Mouse (Mus musculus): Measurements from ENCODE around the gene Angptl2.

Gene Angptl2

DNA sequence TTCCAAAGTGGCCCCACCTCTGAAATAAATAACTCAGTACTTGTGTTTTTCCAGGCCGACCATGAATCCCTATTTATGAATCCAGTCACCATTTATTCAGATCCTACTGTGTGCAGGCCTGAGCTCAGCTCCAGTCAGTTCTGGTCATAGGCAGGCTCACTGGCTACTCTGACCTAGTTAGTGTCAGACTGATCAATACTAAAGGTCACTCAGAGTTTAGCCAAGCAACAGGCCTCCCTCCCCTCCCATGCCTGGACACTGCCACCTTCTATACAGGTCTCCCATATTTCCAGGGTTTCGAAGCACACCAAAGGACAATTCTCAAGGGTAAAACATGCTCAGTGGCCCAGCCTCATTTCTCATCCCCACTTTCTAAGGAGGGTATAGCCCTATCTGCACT lies 54.7 kb downstream of the Angptl2 start:
- no peak for DNase-seq (ENCODE audit: low read depth, low spot score)

DNA sequence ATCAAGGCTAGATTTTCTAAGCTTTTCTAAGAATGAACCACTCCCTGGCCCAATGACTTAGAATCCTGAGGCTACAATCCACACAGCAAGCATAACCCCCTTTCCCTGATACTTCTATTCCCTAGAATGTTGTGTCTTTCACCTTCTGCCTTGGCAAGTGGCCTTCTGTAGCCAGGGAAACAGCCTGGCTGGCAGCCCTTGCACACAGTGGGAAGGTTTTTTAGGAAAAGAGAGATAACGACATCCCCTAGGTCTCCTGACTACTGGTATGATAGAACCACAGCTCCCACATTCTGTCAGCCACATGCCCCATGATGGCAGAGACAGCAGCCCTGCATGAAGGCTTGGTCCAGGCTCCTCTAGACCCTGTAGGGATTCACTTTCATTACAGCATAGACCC lies 55.6 kb downstream of the Angptl2 start:
- no peak for DNase-seq (ENCODE audit: low read depth, low spot score)

DNA sequence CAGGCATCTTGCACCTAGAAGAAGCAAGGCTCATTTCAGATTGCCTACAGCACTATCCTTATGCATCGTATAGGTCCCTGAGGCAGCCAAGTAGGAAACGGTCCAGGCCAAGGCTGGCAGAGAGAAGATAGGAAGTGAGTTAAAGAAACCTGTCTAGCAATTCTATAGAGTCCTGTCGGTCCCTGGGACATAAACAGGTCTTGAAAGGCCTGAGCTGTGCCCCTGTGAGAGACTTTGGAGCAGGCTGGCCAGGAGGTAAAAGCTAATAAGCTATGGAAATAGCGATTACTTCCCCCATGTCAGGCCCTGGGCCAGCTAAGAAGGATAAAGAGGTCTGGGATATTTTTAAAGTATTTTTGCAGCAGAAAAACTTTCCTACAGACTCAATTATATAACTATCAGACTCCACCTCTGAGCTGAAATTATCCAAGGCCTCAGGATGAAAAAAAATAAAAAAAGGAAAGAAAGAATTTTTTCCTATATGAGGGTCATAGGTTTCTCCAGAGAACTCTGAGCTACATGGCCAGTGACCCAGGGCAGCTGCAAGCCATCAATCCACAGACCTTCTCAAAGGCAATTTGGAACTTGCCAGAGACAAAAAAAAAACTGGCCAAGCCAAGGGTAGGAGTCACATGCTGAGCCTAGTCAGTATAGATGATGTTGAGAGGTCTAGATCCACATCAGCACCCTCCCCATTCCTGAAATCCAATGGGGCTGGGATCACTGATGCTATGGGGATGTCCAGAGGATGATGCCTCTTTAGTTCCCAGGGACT lies 57.0 kb downstream of the Angptl2 start:
- DNase-seq (ENCODE audit: low read depth, low spot score), result no peak

DNA sequence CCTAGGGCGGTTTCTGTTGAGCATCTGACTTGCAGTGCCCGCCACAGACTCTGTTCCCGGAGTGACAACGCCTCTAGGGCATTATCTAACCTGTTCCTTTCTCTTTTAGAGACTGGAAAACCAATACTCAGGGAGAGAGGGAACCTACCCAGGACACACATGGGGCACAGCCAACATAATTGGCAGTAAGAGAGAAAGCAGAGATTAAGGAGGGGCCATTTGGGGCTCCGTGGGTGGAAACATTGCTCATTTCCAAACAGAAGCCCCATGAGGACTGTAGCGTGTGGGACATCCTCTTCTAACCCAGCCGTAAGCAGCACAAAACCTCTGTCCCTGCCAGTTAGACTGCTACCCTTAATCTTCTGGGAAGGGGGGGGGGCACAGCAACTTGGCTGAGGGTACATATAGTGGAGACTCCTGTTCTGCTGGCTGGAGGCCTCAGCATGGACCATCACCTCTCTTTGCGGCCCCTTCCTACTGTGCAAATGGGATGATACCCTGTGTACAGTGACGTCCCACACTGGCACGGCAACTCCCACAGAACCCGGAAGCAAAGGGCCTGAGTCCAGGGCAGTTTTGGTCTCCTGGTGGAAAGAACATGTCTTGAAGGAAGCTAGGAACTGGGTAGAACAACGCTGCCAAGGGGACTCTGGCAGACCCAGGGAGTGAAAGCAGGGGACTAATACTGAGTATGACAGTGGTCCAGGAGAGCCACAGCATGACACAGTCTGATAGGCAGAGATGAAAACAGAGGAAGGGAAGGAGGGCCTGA lies 59.0 kb downstream of the Angptl2 start:
- DNase-seq (ENCODE audit: low read depth, low spot score), result no peak

DNA sequence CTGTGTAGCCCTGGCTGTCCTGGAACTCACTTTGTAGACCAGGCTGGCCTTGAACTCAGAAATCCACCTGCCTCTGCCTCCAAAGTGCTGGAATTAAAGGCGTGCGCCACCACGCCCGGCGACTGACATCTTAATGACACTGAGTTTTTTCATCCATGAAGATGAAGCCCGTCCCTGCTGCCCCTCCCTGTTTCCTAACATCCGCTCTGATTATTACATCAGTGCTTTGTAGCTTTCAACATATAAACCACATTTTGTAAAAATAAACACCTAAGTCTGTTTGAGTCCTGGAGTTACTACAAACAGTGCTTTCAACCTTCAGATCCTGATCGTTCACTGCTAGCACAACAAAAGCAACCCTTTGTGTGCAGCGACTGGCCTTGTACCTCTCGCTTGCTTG lies 63.9 kb downstream of the Angptl2 start:
- DNase-seq (ENCODE audit: low read depth, low spot score), result no peak

DNA sequence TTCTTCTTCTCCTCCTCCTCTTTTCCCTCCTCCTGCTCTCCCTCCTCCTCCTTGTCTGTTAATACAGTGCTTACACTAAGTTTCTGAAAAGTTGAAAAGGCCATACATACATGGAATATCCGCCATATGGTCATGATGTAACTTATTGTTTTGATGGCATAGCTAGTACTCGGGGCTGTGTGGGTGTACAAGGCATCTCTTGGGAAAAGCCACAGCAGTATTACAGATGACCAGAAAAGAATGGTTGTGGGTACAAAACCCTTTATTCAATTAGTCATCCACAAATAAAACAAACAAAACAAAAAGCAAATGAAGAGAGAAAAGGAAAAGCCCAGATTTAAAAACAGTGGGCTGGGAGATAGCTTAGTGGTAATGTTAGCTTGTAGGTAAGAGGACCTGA lies 64.7 kb downstream of the Angptl2 start:
- DNase-seq (ENCODE audit: low read depth, low spot score), result no peak

DNA sequence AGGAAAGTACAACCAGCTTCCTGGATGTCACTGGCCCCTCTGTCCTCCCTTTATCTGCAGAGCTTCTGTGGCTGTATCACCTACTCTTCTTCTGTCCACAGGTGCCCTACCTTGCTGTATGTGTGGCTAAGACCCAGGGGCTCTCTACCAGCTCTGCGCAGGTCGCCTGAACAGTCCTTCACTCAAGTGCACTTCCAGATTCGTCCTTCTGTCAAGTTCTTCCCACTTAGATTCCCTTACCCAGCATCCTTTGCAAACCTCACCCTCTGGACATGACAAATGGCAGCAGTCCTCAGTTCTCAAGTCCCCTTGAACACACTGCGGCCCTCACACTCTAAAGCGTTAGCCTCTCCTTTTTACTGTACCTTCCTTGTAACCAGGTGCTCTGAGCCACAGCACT lies 65.9 kb downstream of the Angptl2 start:
- DNase-seq (ENCODE audit: low read depth, low spot score), result no peak

DNA sequence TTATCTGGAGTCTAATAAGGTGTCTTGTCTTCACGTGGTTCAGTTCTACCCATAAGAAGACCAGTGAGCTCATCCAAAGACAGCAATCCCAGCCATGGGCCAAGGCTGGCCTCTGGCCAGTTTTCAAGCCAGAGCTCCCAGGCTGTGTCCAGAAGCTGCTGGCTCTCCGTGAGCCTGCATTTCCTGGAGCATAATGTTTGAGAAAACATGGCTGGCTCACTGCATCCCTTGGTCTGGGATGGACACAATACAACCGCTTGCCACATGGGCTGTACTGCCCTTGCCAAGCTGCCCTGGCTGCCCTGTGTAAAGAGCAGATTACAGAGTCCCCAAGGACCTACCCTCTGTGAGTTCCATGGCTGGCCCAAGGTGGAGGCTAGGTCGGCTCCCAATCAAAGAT lies 67.0 kb downstream of the Angptl2 start:
- no peak for DNase-seq (ENCODE audit: low read depth, low spot score)

DNA sequence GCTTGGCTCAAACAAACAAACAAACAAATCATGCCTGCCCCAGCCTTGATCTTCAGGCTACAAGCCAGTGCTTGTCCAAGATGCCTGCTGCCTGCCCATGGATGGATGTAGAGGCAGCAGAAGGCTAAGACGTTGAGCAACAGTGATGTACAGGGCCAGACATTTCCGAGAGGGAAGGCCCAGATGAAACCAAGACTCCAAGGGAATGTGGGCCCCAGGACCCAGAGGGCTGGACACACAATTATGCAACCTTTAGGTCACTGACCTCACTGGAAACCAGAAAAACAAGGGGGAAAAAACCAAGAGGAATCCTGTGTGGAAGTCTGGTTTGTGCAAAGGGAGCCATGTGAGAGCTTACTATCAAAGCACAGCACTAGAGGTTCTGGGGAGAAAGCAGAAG lies 67.8 kb downstream of the Angptl2 start:
- no peak for DNase-seq (ENCODE audit: low read depth, low spot score)

DNA sequence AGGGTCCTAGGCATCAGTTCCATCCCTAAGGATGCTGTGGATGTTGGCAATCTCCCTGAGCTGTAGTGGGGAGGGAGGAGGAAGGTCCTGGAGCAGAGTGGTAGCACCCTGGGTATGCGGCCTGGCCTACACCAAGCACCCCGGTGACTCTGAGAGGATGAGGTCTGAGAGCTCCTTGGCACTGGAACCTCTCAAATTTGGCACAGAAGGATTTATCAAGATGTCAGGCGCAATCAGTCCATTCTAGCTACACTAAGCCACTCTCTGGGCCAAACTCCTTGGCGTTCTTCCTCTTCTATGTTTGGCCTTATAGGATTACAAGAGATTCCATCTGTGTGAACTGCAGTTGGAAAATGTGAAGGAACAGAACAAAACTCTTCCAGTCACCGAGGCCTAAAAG lies 73.0 kb downstream of the Angptl2 start:
- no peak for DNase-seq (ENCODE audit: low read depth, low spot score)

DNA sequence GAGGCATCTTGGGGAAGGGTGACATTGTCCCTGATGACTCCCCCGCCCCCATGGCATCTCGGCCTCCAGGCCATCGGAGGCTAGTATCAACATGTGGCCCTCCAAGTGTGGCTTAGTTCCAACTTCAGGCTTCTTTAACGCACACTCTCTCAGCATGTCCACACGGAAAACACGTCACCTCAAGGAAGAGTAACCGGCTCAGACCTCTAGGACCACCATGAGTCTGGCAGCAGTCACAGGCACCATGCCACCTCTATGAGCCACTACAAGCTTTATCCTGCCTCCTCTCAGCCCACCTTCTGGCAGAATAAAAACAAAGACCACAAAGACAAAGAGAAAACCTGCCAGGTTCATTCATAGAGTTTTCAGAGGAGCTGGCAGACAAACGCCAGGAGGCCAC lies 74.6 kb downstream of the Angptl2 start:
- DNase-seq (ENCODE audit: low read depth, low spot score), result no peak

DNA sequence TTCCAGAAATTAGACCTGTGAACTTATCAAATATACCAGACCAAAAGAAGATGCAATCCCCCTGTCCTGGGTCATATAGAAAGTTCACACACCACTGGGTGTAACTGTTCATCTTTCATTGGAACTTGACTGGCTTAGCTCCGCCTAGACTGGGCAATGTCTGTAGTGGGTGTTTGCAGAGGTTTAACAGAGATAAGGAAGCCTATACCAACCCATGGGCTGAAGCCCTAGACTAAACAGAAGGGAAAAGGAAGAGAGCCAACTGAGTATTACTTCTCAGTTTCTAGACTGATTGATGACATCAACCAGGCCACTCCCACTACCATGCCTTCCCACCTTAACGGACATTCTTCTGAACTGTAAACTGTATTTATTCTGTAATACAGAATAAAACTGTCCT lies 76.2 kb downstream of the Angptl2 start:
- no peak for DNase-seq (ENCODE audit: low read depth, low spot score)

DNA sequence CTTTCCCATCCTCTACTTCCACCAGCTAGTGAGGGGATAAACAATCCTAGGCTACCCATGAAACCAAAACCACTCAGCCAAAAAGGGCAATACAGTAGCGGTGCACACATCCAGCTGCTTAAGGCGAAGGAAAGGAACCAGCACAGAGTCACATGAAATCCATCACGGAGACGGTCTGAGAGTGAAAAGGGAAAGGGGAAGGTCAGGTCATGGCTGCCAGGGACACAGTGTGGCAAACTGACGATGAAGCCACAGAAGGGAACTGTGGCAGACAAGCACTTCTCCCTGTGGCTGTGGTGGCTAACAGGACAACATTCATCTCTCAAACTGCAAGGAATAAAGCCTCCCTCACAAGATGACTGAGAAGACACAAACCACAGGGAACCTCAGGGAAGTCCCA lies 79.2 kb downstream of the Angptl2 start:
- DNase-seq (ENCODE audit: low read depth, low spot score), result no peak
